Mouse (Mus musculus): Measurements from ENCODE around the gene Sympk.

The Sympk gene

DNA sequence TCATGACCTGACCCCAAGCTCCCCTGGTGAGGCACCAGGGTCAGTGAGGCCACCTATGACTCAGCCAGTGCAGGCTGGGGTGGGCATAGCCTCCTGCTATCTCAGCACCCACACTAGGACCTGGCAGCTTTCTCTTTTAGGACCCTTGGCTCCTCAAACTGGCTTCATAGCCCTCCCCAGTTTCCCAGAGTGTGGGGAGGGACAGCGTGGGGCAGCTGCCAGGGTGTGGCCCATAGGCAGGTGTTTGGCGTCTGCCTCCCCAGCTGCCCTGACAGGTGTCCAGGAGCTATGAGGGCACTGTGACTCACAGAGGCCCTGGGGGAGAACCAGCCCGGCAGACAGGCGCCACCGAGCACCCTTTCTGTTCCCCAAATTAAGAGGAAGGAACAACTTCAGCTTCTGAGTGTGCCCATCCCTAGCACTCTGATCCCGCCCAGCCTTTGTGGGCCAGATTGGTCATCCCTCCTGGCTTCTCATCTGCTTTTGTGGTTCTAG, 60.1 kb downstream of the Sympk start:
- peak; percentile 26 for DNase-seq

DNA sequence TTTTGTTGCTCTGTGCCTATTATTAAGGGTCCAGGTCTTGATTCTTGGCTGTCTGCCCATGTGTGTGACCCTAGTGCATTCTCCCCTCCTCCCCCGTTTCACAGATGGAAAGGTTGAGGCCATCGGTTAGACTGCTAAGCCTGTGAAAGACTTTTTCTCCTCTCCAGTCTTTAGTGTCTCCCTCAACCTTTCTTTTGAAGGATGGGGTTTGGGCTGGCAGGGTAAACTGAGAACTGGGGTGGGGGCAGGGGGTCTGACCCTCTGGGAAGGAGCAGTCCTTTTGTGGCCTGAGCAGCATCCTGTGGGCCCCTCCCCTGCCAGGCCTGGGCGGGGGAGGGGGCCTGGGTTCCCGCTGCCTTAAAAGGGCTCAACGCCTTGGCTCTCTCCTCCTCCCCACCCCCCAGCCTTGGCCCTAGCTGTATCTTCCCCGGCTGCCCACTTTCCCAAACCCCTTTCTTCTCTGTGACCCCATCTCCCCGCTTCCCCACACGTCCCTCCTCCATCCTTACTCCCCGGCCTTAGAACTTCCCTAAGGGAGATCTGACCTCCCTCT, 60.8 kb downstream of the Sympk start:
- DNase-seq, result peak; percentile 43

DNA sequence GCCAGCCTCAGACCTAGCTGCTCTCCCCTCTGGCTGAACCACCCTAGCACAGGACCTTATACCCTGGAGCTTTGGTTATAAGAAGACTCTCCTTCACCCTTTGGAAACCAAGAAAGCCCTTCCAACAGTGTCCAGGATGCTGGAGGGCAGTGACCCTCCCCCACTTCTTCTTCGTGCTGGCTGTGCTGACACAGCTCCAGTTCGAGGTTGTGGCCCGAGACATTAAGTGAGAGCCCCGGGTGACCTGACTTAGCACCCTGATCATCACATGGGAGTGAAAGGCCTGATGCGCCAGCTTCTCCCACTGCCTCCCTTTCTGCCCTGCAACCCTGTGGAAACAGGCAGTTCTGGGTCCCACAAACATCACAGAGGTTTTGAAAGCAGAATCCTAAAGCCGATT, 61.3 kb downstream of the Sympk start:
- DNase-seq, result no peak

DNA sequence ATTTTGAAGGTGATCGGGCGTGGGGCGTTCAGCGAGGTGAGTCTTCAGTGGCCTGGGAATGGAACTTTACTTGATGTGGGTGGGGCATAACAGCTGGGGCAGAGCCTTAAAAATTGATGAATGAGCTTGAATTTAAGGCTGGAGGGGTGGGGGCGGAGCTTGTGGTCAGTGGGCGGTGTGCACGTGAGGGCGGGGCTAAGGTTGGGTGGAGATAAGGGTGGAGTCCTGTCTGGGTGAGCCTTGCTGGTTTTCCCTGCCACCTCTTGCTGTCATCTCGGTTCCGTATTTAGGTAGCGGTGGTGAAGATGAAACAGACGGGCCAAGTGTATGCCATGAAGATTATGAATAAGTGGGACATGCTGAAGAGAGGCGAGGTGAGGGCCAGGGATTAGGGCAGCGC, 61.9 kb downstream of the Sympk start:
- peak; percentile 79 for DNase-seq

DNA sequence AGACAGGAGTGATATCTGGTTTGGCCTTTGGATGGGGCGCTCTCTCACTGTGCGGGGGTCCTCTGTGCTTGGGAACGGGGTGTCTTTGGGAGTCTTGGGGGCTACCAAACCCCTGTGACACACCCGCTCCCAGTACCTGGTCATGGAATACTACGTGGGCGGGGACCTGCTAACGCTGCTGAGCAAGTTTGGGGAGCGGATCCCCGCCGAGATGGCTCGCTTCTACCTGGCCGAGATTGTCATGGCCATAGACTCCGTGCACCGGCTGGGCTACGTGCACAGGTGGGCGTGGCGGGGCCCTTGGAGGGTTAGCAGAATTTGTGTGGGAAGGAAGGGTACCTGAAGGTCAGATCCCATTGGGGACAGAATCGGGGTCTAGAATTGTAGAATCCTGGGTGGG, 62.6 kb downstream of the Sympk start:
- DNase-seq, result no peak

DNA sequence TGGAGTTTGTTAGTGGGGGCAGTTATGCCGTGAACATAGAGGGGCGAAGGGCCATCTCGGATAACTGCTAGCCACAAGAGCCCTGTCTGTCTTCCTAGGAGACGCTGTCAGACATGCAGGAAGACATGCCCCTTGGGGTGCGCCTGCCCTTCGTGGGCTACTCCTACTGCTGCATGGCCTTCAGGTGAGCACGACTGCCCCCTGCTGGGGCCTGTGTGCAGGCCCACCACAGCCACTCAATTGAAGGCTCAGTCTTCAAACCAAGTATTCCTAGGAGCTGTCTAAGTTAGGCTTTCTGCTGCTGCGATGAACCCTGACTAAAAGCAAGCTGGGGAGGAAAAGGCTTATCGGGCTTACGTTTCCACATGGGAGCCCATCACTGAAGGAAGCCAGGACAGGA, 64.6 kb downstream of the Sympk start:
- DNase-seq, result peak; percentile 78

DNA sequence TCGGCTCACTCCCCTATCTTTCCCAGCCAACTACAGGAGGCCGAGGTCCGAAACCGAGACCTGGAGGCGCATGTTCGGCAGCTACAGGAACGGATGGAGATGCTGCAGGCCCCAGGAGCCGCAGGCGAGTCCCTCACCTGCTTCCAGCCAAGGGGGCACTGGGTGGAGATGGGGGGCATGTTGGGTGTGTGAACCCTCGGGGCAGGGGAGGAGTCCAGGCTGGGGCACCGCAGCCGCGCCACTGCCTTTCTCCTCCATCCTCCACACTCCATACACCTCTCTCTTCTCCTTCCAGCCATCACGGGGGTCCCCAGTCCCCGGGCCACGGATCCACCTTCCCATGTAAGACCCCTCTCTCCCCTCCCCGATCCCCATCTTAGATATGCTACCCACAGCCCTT, 67.7 kb downstream of the Sympk start:
- no peak for DNase-seq

DNA sequence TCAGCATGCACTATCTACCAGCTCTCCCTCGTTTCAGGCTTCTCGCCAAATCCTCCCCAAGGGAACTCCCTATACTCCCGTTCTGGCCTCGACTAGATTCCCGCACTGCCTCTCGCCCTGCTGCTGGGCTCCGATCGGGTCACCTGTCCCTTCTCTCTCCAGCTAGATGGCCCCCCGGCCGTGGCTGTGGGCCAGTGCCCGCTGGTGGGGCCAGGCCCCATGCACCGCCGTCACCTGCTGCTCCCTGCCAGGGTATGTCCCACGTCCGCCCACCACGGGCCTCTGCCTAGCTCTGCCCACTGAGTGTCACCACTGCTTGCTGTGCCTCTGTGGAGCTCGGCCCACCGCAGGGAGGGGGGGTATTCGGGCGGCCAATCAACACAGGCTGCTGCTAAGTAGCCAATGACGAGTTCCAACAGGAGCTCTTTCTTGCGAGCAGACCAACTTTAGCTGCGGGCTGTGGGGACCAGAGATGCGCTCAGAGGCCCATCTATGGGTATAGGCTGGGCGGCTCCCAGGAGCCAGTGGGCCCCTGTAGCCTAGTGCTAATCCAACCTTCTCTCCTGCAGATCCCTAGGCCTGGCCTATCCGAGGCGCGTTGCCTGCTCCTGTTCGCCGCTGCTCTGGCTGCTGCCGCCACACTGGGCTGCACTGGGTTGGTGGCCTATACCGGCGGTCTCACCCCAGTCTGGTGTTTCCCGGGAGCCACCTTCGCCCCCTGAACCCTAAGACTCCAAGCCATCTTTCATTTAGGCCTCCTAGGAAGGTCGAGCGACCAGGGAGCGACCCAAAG, 68.4 kb downstream of the Sympk start:
- peak; percentile 73 for DNase-seq

DNA sequence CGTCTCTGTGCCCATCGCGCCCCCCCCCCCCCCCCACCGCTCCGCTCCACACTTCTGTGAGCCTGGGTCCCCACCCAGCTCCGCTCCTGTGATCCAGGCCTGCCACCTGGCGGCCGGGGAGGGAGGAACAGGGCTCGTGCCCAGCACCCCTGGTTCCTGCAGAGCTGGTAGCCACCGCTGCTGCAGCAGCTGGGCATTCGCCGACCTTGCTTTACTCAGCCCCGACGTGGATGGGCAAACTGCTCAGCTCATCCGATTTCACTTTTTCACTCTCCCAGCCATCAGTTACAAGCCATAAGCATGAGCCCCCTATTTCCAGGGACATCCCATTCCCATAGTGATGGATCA, 69.0 kb downstream of the Sympk start:
- DNase-seq, result peak; percentile 94

DNA sequence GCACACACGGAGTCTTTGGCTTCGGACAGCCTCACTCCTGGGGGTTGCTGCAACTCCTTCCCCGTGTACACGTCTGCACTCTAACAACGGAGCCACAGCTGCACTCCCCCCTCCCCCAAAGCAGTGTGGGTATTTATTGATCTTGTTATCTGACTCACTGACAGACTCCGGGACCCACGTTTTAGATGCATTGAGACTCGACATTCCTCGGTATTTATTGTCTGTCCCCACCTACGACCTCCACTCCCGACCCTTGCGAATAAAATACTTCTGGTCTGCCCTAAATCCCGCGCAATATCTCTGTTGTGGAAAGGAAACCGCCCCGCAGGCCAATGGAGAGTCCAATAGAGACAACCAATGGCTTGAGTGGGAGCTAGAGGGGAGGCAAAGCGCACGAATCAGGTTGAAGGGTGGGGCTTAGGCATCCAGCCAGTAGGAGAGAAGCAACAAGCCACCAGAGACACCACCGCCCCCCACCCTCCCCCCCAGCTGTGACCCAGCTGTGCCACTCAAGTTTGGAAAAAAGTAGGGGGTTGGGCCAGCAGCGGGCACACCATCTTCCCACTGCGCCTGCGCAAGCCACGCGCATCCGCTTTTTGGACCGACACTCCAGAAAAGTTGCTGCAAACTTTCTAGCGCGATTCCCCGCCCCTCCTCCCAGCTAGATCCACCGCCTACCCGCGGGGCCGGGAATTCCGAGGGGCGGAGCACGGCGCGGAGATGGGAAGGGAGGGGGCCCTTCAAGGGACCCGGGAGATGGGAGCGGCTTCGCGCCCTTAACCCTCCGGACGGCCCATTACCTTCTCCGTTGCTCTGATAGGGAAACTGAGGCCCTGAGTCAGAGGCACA, 69.6 kb downstream of the Sympk start:
- peak; percentile 99 for DNase-seq

DNA sequence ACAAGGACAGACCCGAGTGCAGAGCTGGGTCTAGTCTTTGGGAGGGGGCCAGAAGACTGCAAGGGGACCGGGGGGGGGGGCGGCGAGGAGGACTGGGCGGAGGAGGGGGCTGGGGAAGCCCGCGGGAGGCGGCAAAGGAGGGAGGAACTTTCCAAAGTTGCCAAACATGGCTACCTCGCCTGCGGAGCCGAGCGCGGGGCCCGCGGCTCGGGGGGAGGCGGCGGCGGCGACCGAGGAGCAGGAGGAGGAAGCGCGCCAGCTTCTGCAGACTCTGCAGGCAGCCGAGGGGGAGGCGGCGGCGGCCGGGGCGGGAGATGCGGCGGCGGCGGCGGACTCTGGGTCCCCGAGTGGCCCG, 70.3 kb downstream of the Sympk start, which contains the start of gene Six5:
Gene Six5 (plus strand): TSS at position 124 of the 355 bp plus-strand sequence.
- DNase-seq, result peak; percentile 73

DNA sequence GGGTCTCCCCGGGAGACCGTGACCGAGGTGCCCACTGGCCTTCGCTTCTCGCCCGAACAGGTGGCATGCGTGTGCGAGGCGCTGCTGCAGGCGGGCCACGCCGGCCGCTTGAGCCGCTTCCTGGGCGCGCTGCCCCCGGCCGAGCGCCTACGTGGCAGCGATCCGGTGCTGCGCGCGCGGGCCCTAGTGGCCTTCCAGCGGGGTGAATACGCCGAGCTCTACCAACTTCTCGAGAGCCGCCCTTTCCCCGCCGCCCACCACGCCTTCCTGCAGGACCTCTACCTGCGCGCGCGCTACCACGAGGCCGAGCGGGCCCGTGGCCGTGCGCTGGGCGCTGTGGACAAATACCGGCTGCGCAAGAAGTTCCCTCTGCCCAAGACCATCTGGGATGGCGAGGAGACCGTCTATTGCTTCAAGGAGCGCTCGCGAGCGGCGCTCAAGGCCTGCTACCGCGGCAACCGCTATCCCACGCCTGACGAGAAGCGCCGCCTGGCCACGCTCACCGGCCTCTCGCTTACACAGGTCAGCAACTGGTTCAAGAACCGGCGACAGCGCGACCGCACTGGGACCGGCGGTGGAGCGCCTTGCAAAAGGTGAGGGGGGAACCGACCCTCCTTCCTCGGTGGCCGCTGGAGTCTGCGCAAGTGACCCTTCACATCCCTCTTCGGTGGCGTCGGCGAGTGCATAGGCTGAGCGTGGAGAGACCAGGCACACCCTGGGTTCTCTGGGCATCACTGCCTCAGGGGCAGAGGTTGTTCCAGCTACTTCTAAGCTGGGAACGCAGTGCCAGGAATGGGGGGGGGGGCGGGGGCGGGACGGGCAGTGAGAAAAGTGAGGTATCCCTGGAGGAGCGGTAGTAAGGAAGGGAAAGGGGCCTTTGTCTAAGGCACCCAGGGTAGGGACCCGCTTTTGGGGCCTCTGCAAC, 70.9 kb downstream of the Sympk start:
- DNase-seq, result peak; percentile 68

DNA sequence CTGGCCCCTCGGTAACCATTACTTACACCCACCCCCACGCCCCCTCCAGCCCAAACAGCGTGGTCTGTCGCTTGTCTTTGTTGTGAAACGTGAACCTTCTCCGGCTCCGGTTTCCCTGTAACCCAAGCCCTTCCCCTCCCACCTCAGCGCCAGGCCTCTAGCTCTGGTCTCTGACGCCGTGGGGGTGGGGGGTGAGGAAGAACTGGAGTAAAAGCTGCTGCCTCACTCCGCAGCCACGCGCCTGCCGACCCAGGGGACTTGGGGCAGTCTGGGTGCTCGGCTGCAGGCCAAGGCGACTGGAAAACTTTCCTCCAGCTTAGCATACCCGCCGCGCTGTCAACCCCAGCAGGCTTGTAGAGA, 71.6 kb downstream of the Sympk start:
- peak; percentile 87 for DNase-seq

DNA sequence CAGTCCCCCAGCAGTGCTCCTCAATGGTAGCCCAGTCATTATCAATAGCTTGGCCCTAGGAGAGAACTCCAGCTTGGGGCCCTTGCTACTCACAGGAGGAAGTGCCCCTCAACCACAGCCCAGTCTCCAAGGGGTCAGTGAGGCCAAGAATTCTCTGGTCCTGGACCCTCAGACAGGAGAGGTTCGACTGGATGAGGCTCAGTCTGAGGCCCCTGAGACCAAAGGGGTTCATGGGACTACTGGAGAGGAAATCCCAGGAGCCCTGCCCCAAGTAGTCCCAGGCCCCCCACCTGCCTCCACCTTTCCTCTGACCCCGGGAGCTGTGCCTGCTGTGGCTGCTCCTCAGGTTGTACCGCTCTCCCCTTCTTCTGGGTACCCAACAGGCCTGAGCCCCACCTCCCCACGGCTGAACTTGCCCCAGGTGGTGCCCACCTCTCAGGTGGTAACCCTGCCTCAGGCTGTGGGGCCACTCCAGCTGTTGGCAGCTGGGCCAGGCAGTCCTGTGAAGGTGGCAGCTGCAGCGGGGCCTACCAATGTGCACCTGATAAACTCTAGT, 72.3 kb downstream of the Sympk start:
- no peak for DNase-seq

DNA sequence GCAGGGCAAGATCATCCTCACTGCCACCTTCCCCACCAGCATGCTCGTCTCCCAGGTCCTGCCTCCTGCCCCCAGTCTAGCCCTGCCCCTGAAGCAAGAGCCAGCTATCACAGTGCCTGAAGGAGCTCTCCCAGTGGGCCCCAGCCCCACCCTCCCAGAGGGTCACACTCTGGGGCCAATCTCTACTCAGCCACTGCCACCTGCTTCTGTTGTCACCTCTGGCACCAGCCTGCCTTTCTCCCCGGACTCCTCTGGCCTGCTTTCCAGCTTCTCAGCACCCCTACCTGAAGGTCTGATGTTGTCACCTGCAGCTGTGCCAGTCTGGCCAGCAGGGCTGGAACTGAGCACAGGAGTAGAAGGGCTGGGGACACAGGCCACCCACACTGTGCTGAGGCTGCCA, 73.0 kb downstream of the Sympk start:
- DNase-seq, result no peak

DNA sequence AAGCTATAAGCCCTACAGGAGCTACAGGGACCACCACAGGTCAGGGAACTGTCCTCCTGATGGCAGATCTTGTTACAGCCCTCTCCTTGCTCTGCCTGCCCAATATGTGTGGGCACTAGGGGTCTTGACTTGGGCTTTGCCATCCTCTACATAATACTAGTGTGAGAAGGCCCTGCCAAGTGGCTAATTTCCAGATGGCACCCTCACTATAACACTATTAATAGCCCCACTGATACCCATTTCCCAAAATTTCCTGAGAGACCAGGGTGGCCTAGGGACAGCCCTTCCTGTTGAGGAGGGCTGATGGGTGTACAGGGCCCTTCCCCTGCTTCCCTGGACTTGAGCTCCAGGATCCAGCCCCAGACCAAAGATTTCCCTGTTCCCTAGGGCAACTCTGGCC, 73.7 kb downstream of the Sympk start:
- no peak for DNase-seq

DNA sequence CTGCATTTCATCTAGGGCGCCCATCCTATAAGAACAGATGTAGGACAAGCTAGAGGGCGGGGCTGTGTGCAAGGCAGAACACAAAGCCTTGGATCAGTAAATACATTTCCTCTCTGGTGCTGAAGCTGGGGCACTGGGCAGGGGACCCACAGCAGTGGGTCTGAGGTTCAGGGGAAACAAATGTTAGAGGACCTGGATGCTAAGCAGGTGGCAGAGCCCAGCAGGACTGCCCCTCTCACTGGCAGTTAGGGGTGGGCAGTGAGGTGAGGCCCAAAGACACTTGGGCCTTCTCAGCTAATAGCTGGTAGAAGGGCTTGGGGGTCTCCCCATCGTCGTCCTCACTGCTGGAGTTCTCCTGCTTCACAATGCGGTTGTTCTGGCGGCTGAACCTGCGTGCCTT, 74.6 kb downstream of the Sympk start:
- no peak for DNase-seq

DNA sequence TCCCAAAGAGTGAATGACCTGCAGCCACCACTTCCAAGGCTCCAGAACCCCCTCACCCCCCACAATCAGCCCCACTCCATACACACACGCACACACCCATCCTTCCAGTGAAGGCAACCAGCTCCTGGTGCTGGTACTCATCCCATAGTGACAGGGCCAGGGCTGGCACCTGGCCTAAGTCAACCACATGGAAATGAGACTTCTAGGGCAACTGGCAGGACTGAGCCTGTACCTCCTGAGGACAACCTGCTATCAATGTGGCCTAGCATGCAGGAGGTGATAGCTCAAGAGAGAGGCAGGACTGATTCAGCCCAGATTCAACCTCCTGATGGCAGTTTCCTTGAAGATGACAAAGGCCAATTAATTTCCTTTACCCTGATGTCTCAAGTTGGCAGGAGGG, 76.1 kb downstream of the Sympk start:
- no peak for DNase-seq

DNA sequence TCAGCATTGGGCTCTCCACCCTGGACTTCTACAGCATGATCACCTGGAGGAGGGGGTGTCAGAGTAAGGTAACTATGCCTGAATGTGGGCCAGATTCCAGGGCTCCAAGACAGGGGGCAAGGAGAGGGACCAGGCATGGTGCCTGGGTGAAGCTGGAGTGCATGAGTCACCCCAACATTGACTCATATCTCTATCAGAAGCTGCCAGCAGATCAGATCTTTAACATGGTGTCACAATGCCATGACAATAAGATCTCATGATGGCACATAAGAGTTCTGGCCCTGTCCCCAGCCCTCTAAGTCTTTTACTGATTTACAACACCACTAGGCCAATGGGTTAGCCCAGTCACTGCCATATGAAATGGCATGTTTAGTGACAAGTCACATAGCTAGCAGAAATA, 79.6 kb downstream of the Sympk start:
- no peak for DNase-seq
